Mouse (Mus musculus) lung, postnatal 0 days (tissue): ENCODE measurements around the gene Siva1.

ENCODE experiments used
- CTCF ChIP-seq: IDR thresholded peaks from 2 replicates; pipeline ENCODE4 v1.5.1; 2016; ENCODE audit warnings: antibody characterized with exemption, mild to moderate bottlenecking
- EP300 ChIP-seq: IDR thresholded peaks from 2 replicates; pipeline ENCODE4 v1.6.1; 2016; ENCODE audit warnings: antibody characterized with exemption, mild to moderate bottlenecking, control low read depth

DNA sequence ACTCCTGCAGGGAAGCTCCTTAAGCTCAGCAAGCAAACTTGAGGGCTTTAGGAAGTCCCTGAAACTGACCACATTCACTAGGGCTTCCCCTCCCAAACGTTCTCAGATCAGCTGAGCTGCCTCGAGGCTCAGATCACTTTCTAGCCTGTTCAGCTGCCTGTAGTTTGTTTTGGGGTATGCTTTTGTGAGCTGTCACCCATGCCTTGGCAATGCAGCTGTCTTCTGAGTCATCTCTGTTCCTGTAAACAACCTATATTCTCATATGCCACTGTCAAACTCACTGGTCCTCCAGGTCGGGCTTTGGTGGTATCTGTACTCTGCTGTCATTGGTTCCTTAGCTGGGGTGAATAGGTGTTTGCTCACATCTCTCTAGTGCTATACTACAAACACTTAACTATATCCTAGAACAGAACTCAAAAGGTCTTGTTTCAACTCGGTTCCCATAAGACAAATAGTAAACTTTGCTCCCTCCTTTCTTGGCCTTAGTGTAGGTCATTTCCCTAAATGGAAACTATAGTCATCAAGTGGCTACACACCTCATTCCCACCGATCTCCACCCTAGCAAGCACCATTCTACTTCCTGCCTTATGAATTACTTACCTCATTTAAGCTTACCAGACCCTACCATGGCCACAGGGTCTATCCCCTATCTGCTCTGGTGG lies 7.4 kb downstream of the Siva1 start:
- TF ChIP-seq CTCF = no peak
- TF ChIP-seq EP300 = no peak; the same call in 1 of the 2 replicates
